Mouse (Mus musculus) heart, postnatal 0 days (tissue): ENCODE data around the gene Slc12a9. TPM values are rescaled to one million over a fixed set of nuclear protein-coding genes. Genes with fewer than 3 reads are reported as not detected.

Experiments
- ATAC-seq: fragments of 200-750 bp; cut with Nextera tagmentation; 2 replicates; pipeline ENCODE4 v1.8.0; 2017; ENCODE audit warnings: low read depth, moderate number of reproducible peaks, moderate library complexity; ENCODE audit not compliant: insufficient read depth
- DNase-seq: peaks from one replicate; pipeline ENCODE4 v3.0.0-alpha.2; 2016; ENCODE audit warnings: low spot score
- H3K27ac ChIP-seq: fragments of 300-500 bp; sonication (generic); 2 replicates; pipeline ENCODE4 v1.5.1; 2014; ENCODE audit warnings: low read depth, mild to moderate bottlenecking
- H3K27me3 ChIP-seq: fragments of 300-500 bp; sonication (generic); 2 replicates; pipeline ENCODE4 v1.6.1; 2014; ENCODE audit warnings: low read length, mixed read lengths; ENCODE audit not compliant: control insufficient read depth, insufficient read depth
- H3K36me3 ChIP-seq: fragments of 300-500 bp; sonication (generic); replicated peaks from 2 replicates; pipeline ENCODE4 v1.6.1; 2014; ENCODE audit warnings: low read length, mixed read lengths; ENCODE audit not compliant: control insufficient read depth, insufficient read depth
- H3K4me1 ChIP-seq: fragments of 300-500 bp; sonication (generic); 2 replicates; pipeline ENCODE4 v1.6.1; 2014; ENCODE audit warnings: antibody characterized with exemption; ENCODE audit not compliant: control insufficient read depth, insufficient read depth
- H3K4me2 ChIP-seq: fragments of 300-500 bp; sonication (generic); 2 replicates; pipeline ENCODE4 v1.6.1; 2014; ENCODE audit warnings: low read depth, mild to moderate bottlenecking, low read length, moderate library complexity
- H3K4me3 ChIP-seq: fragments of 300-500 bp; sonication (generic); 2 replicates; pipeline ENCODE4 v1.5.1; 2014; ENCODE audit warnings: low read depth, low read length
- H3K9ac ChIP-seq: fragments of 300-500 bp; sonication (generic); replicated peaks from 2 replicates; pipeline ENCODE4 v1.6.1; 2014; ENCODE audit warnings: low read depth, low read length, mixed read lengths
- H3K9me3 ChIP-seq: fragments of 300-500 bp; sonication (generic); replicated peaks from 2 replicates; pipeline ENCODE4 v1.6.1; 2016; ENCODE audit warnings: low read length; ENCODE audit not compliant: control insufficient read depth
- CTCF ChIP-seq: IDR thresholded peaks from 2 replicates; pipeline ENCODE4 v1.5.1; 2016; ENCODE audit warnings: antibody characterized with exemption, control low read depth, low read depth
- EP300 ChIP-seq: IDR thresholded peaks from 2 replicates; pipeline ENCODE4 v1.6.1; 2016; ENCODE audit warnings: antibody characterized with exemption, low read depth
- WGBS: fragments of 180-500 bp; shearing (Covaris S2); extraction: QIAGEN DNeasy Blood & Tissue Kit; methylation state at CpG from one replicate; pipeline ENCODE4 v1.1.7; 2014; 5-methylcytosine and 5-hydroxymethylcytosine counted together
- polyA plus RNA-seq: library from polyadenylated mRNA; unstranded; fragments of >200 nt; fragmentation: Nextera tagmentation; extraction: Ambion mirVana; gene quantifications from 2 replicates; pipeline ENCODE4 v1.2.1, GENCODE M21; 2015
- total RNA-seq: library from RNA; depleted of rRNA; stranded (reverse); fragments of >200 nt; gene quantifications from 2 replicates; pipeline ENCODE4 v1.2.3, GENCODE M21; 2014; ENCODE audit warnings: low replicate concordance

Slc12a9 gene
- total and polyA plus RNA-seq, 2 experiments from 2014 or later: 4.5 to 14.8 TPM

DNA sequence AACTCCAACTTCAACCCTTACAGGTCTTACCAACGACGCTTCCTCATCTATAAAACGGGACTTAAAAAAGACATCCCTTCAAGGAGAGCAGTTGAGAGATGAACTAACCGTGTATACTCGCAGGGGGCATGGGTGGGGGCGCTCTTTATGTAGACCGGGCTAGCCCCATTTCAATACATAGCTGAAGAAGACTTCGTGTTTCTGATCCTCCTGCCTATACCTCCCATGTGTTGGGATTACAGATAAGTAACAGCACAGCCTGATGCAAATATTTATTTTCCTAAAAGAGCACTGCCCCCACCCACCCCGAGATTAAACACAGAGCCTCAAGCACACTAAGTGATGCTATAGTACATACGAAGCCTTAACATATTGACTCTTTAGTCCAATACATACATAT, 920 bp upstream of the Slc12a9 start:
- no peak for ATAC-seq
- H3K9ac ChIP-seq: no peak overlapping the region
- H3K4me3 ChIP-seq: no peak overlapping the region
- DNase-seq: no peak
- no peaks in the 10 kb centered on the region; the same call in 1 of the 2 replicates for H3K4me1 ChIP-seq
- peak overlapping the region; percentile 99; the same call in 1 of the 2 replicates for H3K4me2 ChIP-seq
- no peak overlapping the region for H3K27ac ChIP-seq
- WGBS: 40% methylated on average over 10 of the region's 10 CpGs
- TF ChIP-seq CTCF: no peak
- TF ChIP-seq EP300: no peak
- H3K9me3 ChIP-seq: no peaks in the 10 kb centered on the region
- no peaks in the 10 kb centered on the region for H3K27me3 ChIP-seq
- H3K36me3 ChIP-seq: no peaks in the 10 kb centered on the region

DNA sequence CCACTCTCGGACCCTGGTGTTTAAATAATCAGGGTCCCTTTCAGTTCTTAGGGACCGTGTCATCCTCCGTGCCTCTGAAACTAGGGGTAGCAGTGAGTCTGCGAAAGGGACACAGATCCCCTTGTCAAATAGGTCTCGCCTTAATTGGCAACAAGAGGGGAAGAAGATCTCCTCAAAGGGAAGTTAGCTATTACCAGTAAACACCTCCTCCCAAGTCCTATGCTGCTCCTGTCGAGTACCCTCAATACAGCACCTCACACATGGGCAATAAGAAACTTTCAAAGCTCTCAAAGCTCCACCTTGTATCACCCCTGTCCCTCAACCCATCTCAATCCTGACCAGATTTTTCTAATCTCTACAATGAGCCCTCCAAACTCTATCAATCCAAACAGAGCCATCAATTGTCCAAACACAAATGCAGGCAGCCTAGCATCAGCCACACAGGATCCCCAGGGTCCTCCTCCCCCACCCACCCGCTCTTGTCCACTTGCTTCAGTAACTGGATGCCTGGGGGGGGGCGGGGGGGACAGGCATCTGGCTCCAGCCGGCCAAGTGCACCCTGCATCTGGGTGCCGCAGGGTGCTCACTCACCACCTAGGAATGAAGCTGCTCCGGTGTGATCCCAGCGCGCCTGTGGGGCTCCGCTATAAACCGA, 413 bp downstream of the Slc12a9 start:
- WGBS: 19% methylated on average over 15 of the region's 15 CpGs

DNA sequence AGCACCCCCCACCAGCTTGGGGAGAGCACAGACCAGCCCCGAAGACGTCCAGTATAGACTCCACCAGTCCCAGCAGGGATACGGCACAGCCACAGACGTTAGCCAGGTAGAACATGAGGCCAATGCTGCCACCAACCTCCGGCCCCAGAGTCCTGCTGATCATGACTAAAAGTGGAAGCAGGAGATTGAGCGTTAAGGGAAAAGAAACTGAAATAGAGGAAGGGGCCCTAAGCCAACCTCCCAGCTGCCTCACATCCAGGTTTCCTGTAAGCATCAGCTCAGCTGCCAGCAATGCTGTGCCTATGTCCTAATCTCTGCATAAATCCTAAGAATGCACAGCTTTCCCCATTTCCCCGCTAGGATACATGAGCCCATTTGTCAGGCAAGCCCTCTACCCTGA, 2.5 kb downstream of the Slc12a9 start:
- Histone ChIP-seq H3K4me1 (no peaks in the 10 kb centered on the region), H3K4me3 (no peak overlapping the region), H3K9ac (no peak overlapping the region), H3K4me2 (no peak overlapping the region), H3K9me3 (no peaks in the 10 kb centered on the region), H3K27me3 (no peaks in the 10 kb centered on the region), H3K27ac (no peak overlapping the region), H3K36me3 (peaks cover 6% of the 10 kb centered on the region; the same call in 1 of the 2 replicates)
- DNase-seq (no peak), ATAC-seq (no peak)
- TF ChIP-seq EP300: no peak
- TF ChIP-seq CTCF: no peak
- WGBS: 74% methylated on average over 7 of the region's 7 CpGs

More for the DNA sequence above, 413 bp downstream of the Slc12a9 start:
- no peak for DNase-seq
- Histone ChIP-seq H3K4me1 (no peaks in the 10 kb centered on the region; the same call in 1 of the 2 replicates), H3K27ac (0 out of 2 replicates have a peak overlapping the region, but pooled peaks have one; percentile 1), H3K36me3 (no peaks in the 10 kb centered on the region), H3K4me3 (peak overlapping the region; percentile 61), H3K27me3 (no peaks in the 10 kb centered on the region), H3K4me2 (peak overlapping the region; percentile 99), H3K9ac (peak overlapping the region; percentile 19), H3K9me3 (no peaks in the 10 kb centered on the region)
- ATAC-seq: peak; percentile 8; the same call in 1 of the 2 replicates
- TF ChIP-seq EP300 (no peak), CTCF (no peak)

DNA sequence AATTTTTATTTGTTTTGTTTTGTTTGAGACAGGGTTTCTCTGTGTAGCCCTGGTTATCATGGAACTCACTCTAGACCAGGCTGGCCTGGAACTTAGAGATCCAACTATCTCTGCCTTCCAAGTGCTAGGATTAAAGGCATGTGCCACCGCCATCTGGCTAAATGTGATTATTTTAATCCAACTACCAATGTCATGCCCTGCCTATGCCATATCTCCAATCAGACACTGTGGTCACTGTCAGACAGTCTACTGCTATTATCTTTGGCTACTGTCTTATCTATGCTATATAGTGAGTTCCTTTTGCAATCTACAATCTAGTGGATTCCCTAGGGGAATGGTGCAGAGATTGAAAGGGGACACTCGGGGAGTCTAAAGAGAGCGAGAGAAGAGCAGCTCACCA, 12.4 kb downstream of the Slc12a9 start:
- H3K9me3 ChIP-seq: no peaks in the 10 kb centered on the region
- no peak overlapping the region for H3K9ac ChIP-seq
- TF ChIP-seq EP300 (no peak), CTCF (no peak)
- no peaks in the 10 kb centered on the region for H3K4me1 ChIP-seq
- no peak overlapping the region for H3K4me3 ChIP-seq
- H3K27ac ChIP-seq: no peak overlapping the region
- no peak for ATAC-seq
- H3K36me3 ChIP-seq: peaks cover 18% of the 10 kb centered on the region
- no peak overlapping the region for H3K4me2 ChIP-seq
- no peak for DNase-seq
- no peaks in the 10 kb centered on the region for H3K27me3 ChIP-seq
- WGBS: 83% methylated on average over 3 of the region's 3 CpGs

DNA sequence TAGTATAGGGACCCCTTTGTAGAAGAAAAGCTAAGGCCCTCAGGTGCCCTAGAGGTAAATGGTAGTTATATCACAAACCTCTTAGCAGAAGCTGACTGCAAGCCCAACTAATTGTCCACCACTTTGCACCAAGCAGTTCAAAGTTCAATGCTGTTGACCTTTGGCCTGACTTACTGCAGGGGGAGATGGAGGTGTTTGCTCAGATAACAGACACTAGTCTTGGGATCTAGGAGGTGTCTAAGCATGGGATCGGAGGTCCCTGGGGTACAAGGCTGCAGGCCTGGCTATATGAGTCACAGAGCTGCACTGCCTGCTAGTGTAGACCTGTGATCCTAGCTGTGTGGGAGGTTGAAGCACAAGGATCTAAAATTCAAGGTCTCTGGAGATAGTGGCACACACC, 14.8 kb downstream of the Slc12a9 start:
- H3K9me3 ChIP-seq: no peaks in the 10 kb centered on the region
- H3K9ac ChIP-seq: no peak overlapping the region
- H3K36me3 ChIP-seq: peaks cover 14% of the 10 kb centered on the region; the same call in 1 of the 2 replicates
- H3K4me3 ChIP-seq: no peak overlapping the region
- H3K27me3 ChIP-seq: no peaks in the 10 kb centered on the region
- ATAC-seq (no peak), DNase-seq (no peak)
- TF ChIP-seq EP300: no peak
- no peak for TF ChIP-seq CTCF
- H3K27ac ChIP-seq: no peak overlapping the region
- H3K4me2 ChIP-seq: no peak overlapping the region
- H3K4me1 ChIP-seq: peaks cover 7% of the 10 kb centered on the region
- 88% methylated on average over 1 of the region's 1 CpGs for WGBS

DNA sequence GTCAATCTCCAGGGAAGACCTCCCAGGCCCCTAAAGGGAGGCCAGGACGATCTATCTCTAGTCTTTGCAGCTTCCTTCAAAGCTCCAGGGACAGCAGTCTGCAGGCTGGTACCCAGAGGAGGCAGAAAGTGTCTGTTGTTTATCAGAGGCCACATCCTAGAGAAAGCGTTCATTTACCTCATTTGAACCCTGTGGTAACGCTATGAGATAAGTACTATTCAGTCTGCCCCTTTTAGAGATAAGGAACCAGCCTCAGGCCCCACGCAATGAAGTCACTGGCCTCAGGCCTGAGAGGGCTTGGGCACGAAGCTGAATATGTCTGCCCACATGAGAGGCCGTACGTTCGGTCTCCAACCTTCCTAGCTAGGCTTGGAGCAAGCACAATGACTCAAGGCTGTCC, 16.0 kb downstream of the Slc12a9 start:
- Histone ChIP-seq H3K9ac (no peak overlapping the region), H3K4me3 (no peak overlapping the region), H3K27me3 (no peaks in the 10 kb centered on the region), H3K27ac (no peak overlapping the region), H3K36me3 (peaks cover 11% of the 10 kb centered on the region; the same call in 1 of the 2 replicates), H3K4me1 (peaks cover 18% of the 10 kb centered on the region), H3K4me2 (no peak overlapping the region), H3K9me3 (no peaks in the 10 kb centered on the region)
- ATAC-seq (no peak), DNase-seq (no peak)
- TF ChIP-seq EP300: no peak
- TF ChIP-seq CTCF: no peak
- WGBS: 64% methylated on average over 8 of the region's 8 CpGs
